8 mouse cellular contexts compared by ENCODE assay signal in the genomic region with DNA sequence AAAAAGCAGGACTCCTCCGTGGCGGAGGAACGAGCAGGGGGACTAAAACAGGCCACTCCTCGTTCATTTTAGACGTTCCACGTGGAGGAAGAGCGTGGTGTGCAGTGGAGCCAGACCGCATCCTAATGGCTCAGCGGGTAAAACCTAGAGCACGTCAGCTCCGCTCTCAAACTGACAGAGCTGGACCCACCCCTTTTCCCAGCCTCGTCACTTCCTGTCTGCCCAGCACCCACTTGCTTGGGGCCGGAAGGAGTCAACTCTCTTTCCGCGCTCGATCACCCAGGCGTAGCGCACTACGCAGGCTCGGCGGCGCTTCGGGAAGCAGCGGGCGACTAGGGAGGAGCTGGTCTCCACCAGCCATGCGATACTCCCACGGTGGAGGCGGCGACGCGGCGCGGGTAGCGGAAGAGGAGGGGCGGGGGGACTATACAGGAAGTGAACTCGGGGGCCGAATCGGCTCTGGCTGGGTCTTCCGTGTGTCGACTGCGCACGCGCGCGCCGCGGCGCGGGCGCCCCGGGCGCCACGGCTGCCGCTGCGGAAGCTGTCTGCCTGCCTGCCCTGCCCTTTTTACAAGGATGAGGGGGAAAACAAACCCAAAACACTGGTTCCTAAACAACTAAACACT. TPM values are rescaled to one million over a fixed set of nuclear protein-coding genes. Genes with fewer than 3 reads are reported as not detected.
DNase-seq lines count a peak whose midpoint lies in the region; ATAC-seq and TF ChIP-seq lines count a peak whose summit lies in the region.

No protein-coding gene starts in this region.

- H3K9ac ChIP-seq in lung, postnatal 0 days (replicated peaks; ENCODE audit: low read depth), result peak overlapping the region; percentile 43

- no peaks in the 10 kb centered on the region for H3K4me1 ChIP-seq in hindbrain, embryonic 10.5 days (replicated peaks)
- H3K4me1 ChIP-seq in lung, postnatal 0 days (ENCODE audit: insufficient read depth, low read depth, low read length), result no peaks in the 10 kb centered on the region

- TF ChIP-seq EP300 in lung, postnatal 0 days (IDR thresholded peaks at IDR 0.05), result no peak

- no peaks in the 10 kb centered on the region for H3K36me3 ChIP-seq in hindbrain, embryonic 10.5 days
- no peaks in the 10 kb centered on the region for H3K36me3 ChIP-seq in lung, postnatal 0 days (ENCODE audit: insufficient read depth, low read length)

- peak overlapping the region; percentile 57 for H3K4me2 ChIP-seq in lung, postnatal 0 days (replicated peaks; ENCODE audit: low read depth, low read length)

- DNase-seq in MEL-GATA-1-ER (ENCODE audit: extremely low read depth, low read depth), result peak; percentile 97
- peak; percentile 92 for DNase-seq in cerebellum, adult 8-10 months
- DNase-seq in forelimb bud, embryonic 11.5 days (ENCODE audit: low read depth, low spot score), result peak; percentile 93
- peak; percentile 91 for DNase-seq in hindbrain, embryonic 10.5 days (ENCODE audit: low spot score)
- DNase-seq in layer of hippocampus, adult 9-11 months, result peak; percentile 95
- DNase-seq in lung, postnatal 0 days (ENCODE audit: low spot score), result peak; percentile 95
- peak; percentile 84 for DNase-seq in ovary, postnatal 14 days (ENCODE audit: low spot score)
- peak; percentile 87 for DNase-seq in thymus, postnatal 14 days

- peaks cover 67% of the 10 kb centered on the region for H3K27me3 ChIP-seq in hindbrain, embryonic 10.5 days (ENCODE audit: insufficient read depth, poor library complexity, severe bottlenecking)
- no peaks in the 10 kb centered on the region for H3K27me3 ChIP-seq in lung, postnatal 0 days (replicated peaks; ENCODE audit: insufficient read depth, low read length)

- H3K27ac ChIP-seq in hindbrain, embryonic 10.5 days, result peak overlapping the region; percentile 94
- H3K27ac ChIP-seq in lung, postnatal 0 days (ENCODE audit: low read length), result peak overlapping the region; percentile 97

- peak; percentile 99 for ATAC-seq in lung, postnatal 0 days

- H3K4me3 ChIP-seq in hindbrain, embryonic 10.5 days, result peak overlapping the region; percentile 61
- H3K4me3 ChIP-seq in lung, postnatal 0 days (ENCODE audit: low read depth, low read length), result peak overlapping the region; percentile 51

- H3K9me3 ChIP-seq in hindbrain, embryonic 10.5 days, result no peaks in the 10 kb centered on the region
- H3K9me3 ChIP-seq in lung, postnatal 0 days (ENCODE audit: low read length), result no peaks in the 10 kb centered on the region

- under 1% methylated on average over 55 of the region's 55 CpGs for WGBS in hindbrain, embryonic 10.5 days
- WGBS in lung, postnatal 0 days, result under 1% methylated on average over 48 of the region's 55 CpGs

- TF ChIP-seq CTCF in lung, postnatal 0 days (IDR thresholded peaks at IDR 0.05), result no peak

RNA-seq across cellular contexts. Expression of a gene that starts 34.8 kb away (rescaled TPM):
- 95.3 and 101 TPM in 2 replicates for polyA plus RNA-seq in hindbrain, embryonic 10.5 days (2016; fragmentation: Nextera tagmentation; extraction: Ambion mirVana)
- polyA plus RNA-seq in lung, postnatal 0 days (2015; fragmentation: Nextera tagmentation; extraction: Ambion mirVana), result 32.0 and 36.1 TPM in 2 replicates

RNA-seq across cellular contexts. Expression of a gene that starts 54.3 kb away (rescaled TPM):
- polyA plus RNA-seq in hindbrain, embryonic 10.5 days (2016; fragmentation: Nextera tagmentation; extraction: Ambion mirVana), result 20.7 and 24.8 TPM in 2 replicates
- polyA plus RNA-seq in lung, postnatal 0 days (2015; fragmentation: Nextera tagmentation; extraction: Ambion mirVana), result 22.7 and 28.0 TPM in 2 replicates

RNA-seq across cellular contexts. Expression of a gene that starts 56.6 kb away (rescaled TPM):
- polyA plus RNA-seq in hindbrain, embryonic 10.5 days (2016; fragmentation: Nextera tagmentation; extraction: Ambion mirVana), result 6.8 and 9.3 TPM in 2 replicates
- polyA plus RNA-seq in lung, postnatal 0 days (2015; fragmentation: Nextera tagmentation; extraction: Ambion mirVana), result 5.1 and 5.7 TPM in 2 replicates

Comparison
In these comparisons a context has a peak if more than half of its experiments do, and no peak if none do; other contexts are left out.
1. Peak in every context shown above with its lines: DNase-seq, ATAC-seq, H3K4me3 ChIP-seq and H3K27ac ChIP-seq.